Mouse (Mus musculus) G1E-ER4 (cell line): ENCODE results near the gene Atg4a-ps. TPM values are rescaled to one million over a fixed set of nuclear protein-coding genes. Genes with fewer than 3 reads are reported as not detected.

Experiments used
- GATA1 ChIP-seq: IDR thresholded peaks from one replicate; pipeline ENCODE4 v1.8.0; 2012; ENCODE audit warnings: low read length, inconsistent platforms
- polyA plus RNA-seq: library from polyadenylated mRNA; stranded (reverse); fragments of >175 nt; gene quantifications from 2 replicates; pipeline ENCODE4 v1.2.3, GENCODE M21; 2012

Gene Atg4a-ps
- polyA plus RNA-seq, 1 experiment, result not detected

GRCm38 (mm10) chr3:103606045-103606597 lies 39.7 kb downstream of the Atg4a-ps start:
- TF ChIP-seq GATA1, result no peak

- no peak for TF ChIP-seq GATA1
These were observed 44.3 kb downstream of the Atg4a-ps start for GRCm38 (mm10) chr3:103601561-103601960.

- TF ChIP-seq GATA1, result no peak
These were observed 44.9 kb downstream of the Atg4a-ps start for GRCm38 (mm10) chr3:103601011-103601410.

GRCm38 (mm10) chr3:103597586-103597985 lies 48.3 kb downstream of the Atg4a-ps start:
- TF ChIP-seq GATA1, result no peak

- TF ChIP-seq GATA1, result no peak
These were observed 50.5 kb downstream of the Atg4a-ps start for GRCm38 (mm10) chr3:103595271-103595810.

Other genes starting within 250 kb of the Atg4a-ps start
- not detected in 2 replicates for gene Syt6, start 70.8 kb downstream of the Atg4a-ps start, polyA plus RNA-seq
- not detected in 2 replicates for gene Olfml3, start 91.9 kb upstream of the Atg4a-ps start, polyA plus RNA-seq
- gene Gm10964, start 93.3 kb upstream of the Atg4a-ps start, polyA plus RNA-seq, result not detected in 2 replicates
- 40.3 and 42.2 TPM in 2 replicates for gene Hipk1, start 145.5 kb upstream of the Atg4a-ps start, polyA plus RNA-seq
- gene Dclre1b, start 163.4 kb upstream of the Atg4a-ps start, polyA plus RNA-seq, result 4.4 and 7.7 TPM in 2 replicates
- gene Ap4b1, start 163.5 kb upstream of the Atg4a-ps start, polyA plus RNA-seq, result 2.0 and 4.5 TPM in 2 replicates
- 0.12 TPM in 2 replicates for gene Gm43064, start 163.5 kb upstream of the Atg4a-ps start, polyA plus RNA-seq
- not detected in 2 replicates for gene Bcl2l15, start 186.5 kb upstream of the Atg4a-ps start, polyA plus RNA-seq
- not detected in 2 replicates for gene Ptpn22, start 213.7 kb upstream of the Atg4a-ps start, polyA plus RNA-seq